Mouse (Mus musculus): ENCODE measurements around the gene Prkaca.
A peak's percentile ranks its signal among the peaks of the same experiment; 100 is the strongest.
"Not testable (repeated sequence)": the region's sequence is repeated elsewhere in the genome, so short reads cannot be mapped to it uniquely, and the experiment has no call there.

Gene Prkaca

DNA sequence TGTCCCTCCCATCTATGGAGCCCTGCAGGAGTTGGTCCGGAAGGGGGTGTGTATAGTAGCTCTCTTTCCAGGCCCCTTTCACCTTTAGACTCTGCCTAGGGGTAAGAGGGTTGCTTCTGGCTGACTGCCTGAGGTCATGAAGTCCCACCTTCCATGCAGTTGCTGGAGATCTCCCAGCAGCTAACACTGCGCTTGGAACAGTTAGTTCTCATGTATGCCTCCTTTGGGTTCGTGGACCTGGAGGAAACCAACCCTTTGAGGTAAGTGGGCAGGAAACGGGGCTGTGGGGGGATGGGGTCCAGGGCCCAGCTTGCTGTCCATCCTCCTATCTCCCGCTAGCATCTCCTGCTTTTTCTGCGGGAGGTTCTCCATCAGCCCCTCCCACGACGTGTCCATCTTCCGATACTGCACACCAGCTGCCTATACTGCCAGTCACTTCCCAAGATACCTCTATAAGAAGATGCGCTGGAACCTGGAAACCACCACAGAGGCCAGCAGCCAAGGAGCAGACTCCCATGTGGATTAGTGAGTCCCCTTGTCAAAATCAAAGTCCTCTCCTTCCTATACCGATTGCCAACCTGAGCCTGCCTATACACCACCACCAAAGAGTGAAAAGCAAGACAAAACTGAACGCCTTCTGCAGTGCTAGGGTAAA is 30.3 kb downstream of the Prkaca start:
- DNase-seq (ENCODE audit: low spot score) = no peak

DNA sequence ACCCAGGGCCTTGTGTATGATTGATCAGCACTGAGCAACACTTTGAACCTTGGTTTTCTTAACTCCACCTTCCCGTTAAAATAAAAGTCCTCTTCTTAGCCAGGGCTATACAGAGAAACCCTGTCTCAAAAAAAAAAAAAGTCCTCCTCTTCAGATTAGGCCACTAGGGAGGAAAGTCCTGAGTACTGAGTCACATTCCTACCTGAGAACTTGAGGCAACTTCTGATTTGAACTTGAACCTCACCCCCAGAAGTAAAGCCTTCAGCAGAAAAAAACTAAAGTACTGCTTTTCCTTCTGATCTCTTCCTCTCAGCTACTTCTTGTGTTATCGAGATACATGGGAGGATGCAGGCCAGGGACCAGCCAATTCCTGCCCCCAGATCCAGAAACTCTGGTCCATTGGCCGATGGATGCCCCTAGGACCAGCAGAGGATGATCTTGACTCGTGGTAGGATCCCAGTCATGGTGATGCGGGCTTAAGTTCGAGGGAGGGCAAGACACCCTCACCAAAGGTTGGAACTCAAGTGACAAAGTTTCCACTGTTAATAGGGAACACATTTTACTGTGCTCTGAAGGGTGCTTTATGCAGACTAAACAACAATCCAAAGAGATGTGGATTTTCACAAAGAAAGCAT is 30.9 kb downstream of the Prkaca start:
- no peak for DNase-seq (ENCODE audit: low spot score)

DNA sequence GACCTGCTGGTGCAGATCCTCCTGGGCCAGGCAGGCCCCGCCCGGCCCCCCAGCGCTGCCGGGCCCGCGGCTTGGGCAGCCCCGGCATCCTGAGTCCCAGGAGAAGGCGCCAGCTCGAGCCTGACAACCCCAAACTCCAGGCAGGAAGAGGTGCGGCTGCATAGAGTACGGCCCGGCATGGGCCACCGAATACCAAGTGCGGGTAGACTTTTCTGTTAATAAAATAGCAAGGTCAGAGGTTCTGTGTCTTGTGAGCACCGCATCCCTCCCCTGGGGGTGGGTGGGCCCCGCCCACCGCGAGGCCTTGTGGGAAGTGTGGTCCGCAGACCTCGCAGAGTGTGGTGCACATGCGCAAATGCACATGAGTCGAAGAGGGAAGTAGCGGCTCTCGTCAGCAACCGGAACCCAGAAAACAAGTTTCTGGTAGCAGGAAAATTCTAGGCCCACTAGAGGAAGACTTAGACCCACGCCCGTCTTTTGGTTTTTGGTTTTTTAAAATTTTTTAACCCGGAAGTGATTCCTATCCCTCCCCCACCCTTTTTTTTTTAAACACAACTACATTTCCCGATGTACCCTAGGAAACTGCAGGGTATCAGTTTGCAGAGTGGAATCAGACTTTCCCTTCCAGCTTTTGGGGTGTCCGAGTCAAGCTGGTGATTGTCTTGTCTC is 31.9 kb downstream of the Prkaca start:
- DNase-seq (ENCODE audit: low spot score) = peak; percentile 93

DNA sequence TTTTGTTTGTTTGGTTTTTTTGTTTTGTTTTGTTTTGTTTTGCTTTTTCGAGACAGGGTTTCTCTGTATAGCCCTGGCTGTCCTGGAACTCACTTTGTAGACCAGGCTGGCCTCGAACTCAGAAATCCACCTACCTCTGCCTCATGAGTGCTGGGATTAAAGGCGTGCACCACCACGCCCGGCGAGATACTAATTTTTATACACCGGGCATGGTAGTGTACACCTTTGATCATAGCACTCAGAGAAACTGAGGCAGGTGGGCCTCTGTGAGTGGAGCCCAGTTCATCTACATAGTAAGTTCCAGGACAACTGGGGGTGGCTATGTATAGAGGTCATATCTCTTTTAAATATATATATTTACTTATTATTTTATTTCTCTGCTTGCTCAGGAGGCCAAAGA is 32.7 kb downstream of the Prkaca start:
- not testable (repeated sequence) for DNase-seq (ENCODE audit: low spot score)

DNA sequence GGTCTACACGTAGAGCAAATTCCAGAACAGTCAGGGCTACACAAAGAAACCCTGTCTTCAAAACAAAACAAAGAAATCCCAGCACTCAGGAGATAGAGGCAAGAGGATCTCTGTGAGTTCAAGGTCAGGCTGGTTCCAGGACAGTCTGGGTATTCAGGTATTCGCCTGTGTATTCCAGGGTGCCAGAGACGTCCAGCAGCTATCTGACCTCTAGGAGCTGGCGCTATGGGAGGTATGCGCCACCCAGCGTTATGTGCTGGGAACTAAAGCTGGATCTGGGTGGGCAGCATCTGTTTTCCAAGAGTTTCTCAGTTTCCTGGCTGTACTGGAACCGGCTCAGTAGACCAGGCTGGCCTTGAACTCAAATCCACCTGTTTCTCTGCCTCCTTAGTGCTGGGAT is 35.6 kb downstream of the Prkaca start:
- DNase-seq (ENCODE audit: low spot score) = no peak

DNA sequence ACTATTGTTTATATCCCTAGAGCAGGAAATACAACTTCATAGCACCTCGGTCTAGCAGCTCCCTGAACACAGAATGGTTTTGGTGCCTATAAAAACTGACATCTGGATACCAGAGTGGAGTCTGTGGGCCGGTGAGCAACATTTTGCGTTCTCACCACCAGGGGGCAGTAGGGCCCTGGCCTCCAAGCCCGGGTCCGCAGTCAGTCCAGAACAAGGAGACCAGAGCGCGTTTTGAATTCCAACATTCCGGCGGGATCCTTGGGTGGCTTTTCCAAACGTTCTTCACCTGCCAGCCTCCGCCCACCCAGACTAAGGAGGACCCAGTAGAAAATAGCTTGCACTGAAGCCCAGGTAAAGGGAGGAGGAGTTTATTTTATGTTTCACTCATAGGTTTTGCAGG is 37.1 kb downstream of the Prkaca start:
- DNase-seq (ENCODE audit: low spot score) = peak; percentile 84

DNA sequence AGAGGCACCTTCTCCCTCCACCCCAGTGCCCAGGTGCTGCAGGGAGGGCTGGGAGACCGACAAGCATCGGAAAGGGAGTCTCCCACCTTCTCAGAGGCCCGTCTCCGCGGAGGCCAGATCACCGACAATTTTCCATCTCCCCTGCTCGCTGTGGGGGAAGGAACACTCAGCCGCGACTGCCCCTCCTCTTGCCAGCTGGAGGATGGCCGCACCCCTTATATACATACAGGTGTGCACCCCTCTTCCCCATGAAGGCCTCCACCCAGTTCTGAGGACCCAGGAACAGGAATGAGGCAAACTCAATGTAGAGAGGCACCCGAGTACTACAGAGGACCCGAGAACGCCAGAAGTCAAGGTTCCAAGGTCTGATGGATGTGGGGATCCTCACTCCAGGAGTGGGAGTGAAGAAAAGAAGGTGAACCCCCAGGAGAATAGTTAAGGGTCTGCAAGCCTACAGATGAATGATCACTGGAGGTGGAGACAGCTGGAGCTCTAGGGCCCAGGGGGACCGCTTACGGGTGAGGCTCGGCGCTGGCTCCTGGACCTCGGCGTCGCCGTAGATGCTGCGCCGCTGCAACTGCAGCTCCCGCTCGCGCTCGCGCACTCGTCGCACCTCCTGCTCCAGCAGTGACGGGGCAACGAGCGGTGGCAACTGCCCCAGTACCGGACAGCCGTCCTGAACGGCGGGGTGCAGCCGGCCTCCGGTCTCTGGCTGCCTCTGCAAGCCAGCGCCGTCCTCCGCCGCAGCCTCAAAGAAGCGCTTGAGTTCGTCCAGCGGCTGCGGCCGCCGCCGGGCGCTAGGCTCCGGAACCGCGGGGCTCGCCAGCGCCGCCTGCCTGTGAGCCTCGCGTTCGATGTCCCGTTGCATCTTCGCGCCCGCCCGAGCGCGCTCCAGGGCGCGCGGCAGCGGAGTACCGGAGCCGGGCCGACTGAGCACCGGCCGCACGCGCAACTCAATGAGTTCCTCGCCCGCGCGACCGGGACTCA is 38.1 kb downstream of the Prkaca start:
- DNase-seq (ENCODE audit: low spot score) = peak; percentile 82

DNA sequence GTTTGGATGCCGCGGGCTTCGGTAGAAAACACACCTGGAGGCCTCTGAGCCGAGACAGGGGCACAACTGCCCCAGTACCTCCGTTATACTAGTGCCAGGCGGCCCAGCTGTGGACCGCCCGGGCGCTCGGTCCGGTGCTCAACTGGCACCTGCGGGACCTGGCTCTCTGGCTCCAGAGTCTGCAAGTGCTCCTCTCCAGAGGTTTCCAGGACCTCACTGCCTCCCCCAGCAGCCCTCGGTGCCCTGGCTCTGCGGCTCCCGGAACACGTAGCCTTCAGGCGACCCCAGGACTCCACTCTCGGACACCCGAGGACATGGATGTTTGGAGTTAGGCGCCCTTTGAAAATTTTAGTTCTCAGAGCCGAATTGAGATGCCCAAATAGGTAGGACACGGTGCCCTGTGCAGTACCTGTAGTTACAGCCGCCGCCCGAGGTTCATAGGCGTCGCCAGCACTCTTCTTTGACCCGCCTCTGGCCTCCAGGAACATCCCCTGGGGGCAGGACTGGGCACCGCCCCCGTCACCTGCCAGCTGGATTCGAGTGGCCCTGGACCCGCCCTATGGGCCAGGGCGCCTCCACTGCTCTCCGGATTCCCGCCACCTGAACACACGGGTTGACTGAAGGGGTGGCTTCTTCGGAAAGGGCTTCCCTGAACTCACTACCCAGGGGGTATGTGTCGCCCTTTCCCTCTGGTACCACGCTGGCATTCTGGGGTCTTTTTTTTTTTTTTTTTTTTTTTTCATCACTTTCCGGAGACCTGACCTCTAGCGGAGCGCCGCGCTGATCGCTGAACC is 39.1 kb downstream of the Prkaca start, which contains the start of gene 2210011C24Rik:
Gene 2210011C24Rik, minus strand, starts transcription at position 467 of the 794 bp plus-strand sequence.
- DNase-seq (ENCODE audit: low spot score) = no peak

DNA sequence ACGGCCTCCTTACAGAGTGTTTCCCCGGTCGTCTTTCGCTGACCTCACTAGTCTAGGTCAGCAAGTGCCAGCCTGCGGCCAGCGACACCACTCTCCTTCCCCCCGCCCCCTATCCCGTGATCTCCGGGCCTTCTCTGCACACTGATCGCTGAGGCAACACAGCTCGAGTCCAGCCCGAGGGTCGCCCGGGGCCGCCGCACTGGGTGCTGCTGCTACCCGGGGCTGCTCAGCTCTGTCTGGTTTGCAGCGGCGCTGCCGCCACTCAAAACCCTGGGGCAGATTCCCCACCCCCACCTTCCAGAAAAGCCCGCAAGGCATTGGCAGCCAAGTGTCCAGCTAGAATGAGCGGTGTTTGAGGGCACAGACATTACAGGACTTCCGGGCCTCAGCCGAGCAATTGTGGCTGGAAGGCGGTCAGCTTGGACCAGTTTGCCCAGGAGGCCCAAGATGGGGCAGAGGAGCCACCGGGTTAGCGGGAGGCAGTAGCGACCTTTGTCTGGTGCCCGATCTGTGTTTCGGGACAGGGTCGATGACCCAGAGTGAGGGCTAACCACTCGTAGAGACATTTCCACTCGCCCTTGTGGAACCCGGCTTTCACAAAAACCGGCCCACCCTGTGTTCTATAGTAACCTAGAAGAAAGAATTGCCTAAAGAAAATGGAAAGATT is 39.8 kb downstream of the Prkaca start:
- no peak for DNase-seq (ENCODE audit: low spot score)

DNA sequence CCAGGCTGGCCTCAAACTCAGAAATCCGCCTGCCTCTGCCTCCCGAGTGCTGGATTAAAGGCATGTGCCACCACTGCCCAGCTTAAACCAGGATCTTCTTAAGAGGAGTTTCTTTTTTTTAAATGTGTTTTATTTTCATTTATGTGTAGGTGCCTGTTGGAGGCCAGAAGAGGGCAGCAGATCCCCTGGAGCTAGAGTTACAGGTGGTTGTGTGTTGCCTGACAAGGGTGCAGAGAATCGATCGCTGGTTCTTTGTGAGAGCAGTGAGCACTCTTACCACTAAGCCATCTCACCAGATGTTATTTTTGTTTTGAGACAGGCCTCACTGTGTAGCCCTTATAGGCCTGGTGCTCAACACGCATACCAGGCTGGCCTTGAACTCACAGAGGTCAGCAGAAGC is 43.0 kb downstream of the Prkaca start:
- DNase-seq (ENCODE audit: low spot score) = no peak

DNA sequence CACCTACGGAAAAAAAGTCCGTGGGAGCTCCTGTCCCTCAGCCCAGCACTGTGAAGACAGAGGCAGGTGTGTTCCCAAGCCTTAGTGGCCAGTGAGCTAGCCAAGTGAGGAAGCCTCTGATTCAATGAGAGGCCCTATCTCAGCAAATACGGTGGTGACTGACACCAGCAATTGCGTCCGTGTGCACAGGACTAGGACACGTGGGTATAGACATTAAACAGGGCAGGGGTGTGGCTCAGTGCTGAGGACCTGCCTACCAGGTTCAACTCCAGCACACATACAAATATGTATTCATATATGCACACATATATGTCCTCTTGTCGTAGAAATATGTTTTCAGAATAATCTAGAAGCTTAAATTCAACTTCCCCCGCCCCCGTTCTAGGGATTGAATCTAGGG is 46.9 kb downstream of the Prkaca start:
- DNase-seq (ENCODE audit: low spot score) = no peak

DNA sequence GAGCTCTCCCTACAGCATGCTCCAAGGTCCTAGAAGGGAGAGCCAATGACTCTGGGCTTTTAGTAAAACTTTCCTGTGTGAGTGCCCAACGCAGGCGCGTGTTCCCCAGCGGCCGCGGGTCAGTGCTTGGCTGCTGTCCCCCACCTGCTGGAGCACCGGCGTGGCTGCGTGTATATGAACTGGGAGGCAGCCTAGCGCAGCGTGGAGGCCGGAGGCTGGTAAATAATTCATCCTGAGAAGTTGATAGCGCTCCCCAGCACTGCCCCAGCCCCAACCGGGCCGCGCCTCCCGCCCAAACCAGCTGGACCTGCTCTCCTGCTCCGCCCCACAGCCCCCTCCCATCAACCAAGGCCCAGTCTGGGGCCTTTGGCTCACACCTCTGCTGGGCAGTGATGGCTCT is 48.3 kb downstream of the Prkaca start, which contains the start of gene Palm3:
Gene Palm3, plus strand, starts transcription at position 376 of the 400 bp plus-strand sequence.
- DNase-seq (ENCODE audit: low spot score) = no peak

DNA sequence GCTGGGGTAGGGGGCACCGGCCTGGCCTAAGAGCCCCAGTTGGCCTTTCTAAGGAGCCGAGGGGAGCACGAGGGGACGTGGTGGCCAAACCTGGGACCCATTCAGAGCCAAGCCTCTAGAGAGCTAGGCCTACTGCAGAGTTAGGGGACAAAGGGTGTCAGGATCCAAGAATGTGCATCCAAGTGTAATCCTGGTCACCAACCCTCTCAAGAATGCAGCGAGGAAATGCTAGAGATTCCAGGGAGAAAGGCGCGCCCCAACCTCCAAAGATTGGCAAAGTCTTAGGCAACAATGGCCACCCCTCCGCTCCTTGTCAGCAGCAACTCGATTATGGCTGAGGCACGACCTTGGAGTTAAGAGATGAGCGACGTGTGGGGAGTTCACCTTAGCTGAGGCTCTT is 48.8 kb downstream of the Prkaca start:
- no peak for DNase-seq (ENCODE audit: low spot score)

DNA sequence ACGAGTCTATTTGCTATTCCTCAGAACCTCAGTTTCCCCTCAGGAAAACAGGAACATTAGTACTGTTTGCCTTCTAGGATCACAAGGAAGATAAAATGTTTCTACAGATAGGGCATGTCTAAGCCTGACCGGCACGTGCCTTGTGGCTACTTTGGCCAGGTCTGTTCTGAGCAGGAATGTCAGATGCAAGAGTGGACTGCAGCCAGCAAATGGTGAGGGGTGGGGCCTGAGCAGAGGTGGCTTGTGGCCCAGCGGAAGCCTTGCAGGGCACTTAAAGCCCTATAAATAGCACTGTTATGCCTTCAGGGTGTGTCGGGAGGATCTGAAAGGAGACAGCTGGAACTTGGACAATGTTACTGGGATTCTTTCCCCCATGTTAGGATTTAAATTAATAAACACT is 50.3 kb downstream of the Prkaca start:
- DNase-seq (ENCODE audit: low spot score) = no peak

DNA sequence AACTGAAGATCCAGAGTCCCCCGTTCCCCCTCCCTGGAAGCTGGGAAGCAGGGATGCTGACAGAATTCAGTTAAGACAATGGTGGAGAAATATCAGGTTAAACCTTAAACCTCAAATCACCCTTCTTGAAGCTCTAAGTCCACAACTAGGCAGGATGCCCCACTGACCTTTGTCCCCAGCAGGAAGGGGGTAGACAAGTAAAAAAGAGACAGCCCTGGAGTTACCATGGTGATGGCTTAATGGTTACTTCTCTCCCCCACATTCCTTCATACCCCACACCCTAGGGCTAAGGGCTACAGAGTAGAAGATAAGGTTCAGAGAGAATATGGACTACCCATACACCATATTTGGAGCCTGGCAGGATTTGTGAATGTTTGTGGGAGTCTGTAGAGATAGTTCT is 50.8 kb downstream of the Prkaca start:
- no peak for DNase-seq (ENCODE audit: low spot score)

DNA sequence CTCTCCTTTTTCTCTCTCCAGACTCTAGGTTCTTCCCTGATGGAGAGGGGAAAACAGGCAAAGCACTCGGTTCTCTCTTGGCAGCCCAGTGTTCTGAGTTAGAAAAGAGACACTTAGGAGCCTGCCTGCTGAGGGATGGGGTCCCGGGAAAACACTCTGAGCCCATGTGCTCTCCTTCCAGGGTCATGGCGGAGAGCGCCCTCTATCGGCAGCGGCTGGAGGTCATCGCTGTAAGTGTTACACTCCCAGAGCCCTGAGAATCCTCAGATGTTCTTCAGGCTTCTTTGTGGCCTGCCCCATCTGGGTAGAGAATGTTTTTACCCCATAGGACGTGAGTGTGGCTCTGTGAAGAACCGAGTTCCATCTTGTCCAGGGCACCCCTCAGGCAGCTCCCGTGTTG is 51.4 kb downstream of the Prkaca start:
- DNase-seq (ENCODE audit: low spot score) = peak; percentile 62

DNA sequence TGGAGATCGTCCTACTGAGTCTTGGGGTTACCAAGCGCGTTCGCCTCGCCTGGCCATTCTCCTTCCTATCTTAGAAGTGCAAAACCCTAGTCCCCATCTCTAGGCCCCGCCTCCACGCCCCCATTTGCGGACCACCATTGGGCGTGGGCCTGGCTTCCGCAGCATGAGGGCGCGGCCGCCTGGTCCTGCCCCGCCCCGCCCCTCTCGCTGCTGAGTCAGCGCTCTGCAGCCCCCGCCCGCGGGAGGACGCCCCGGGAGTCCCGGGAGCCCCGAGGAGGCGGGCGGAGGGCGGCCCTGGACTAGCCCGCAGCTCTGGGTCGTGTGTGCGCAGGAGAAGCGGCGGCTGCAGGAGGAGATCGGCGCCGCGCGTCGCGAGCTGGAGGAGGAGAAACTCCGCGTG is 53.1 kb downstream of the Prkaca start:
- DNase-seq (ENCODE audit: low spot score) = peak; percentile 57

DNA sequence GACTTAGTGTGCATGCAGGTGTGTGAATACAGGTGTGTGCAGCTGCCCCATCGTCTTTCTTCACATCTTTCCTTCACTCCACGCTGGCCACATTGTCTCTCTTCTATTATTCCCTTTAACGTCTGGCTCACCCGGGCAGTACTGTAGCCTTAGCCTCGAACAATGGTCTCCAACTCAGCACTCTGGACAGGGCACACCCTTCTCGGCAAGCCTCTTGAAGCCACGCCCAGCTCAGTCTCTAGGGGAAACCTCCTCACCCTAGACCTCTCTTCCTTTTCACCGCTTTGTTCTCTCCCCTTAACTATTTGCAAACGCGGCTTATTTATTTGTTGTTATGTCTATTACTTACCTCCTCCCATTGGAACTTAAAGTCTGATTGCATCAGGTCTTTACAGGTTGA is 54.7 kb downstream of the Prkaca start:
- DNase-seq (ENCODE audit: low spot score) = no peak

DNA sequence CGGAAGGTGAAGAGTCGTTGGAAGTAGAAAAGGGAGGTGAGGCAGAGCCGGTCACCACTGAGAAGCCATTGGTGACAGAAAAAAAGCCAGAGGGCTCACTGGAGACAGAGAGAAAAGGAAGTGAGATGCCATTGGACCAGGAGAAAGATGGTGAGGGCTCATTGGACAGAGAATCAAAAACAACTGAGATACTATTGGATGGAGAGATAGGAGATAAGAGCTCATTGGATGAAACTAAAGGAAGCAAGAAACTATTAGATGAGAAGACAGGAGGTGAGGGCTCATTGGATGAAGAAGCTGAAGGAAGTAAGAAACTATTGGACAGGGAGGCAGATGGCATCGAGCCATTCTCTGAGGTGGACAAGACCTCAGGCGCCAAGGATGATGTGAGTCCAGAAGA is 56.5 kb downstream of the Prkaca start:
- DNase-seq (ENCODE audit: low spot score) = no peak

DNA sequence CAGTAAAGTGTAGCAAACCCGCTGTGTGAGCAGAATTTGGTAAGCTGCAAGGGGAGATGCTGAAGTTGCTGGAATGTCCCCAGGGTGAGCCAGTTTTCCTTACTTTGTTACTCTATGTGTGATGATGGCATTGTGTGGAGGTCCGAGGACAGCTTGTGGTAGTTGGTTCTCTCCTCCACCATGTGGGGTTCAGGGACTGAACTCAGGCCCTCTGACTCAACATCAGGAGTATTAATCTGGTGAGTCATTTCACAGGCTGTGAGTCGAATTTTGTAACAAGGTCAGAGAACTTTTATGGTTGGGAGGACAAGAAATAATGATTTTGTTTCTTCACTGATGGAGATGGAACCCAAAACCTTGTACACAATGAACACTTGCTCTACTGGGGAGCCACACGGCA is 60.0 kb downstream of the Prkaca start:
- DNase-seq (ENCODE audit: low spot score) = no peak

DNA sequence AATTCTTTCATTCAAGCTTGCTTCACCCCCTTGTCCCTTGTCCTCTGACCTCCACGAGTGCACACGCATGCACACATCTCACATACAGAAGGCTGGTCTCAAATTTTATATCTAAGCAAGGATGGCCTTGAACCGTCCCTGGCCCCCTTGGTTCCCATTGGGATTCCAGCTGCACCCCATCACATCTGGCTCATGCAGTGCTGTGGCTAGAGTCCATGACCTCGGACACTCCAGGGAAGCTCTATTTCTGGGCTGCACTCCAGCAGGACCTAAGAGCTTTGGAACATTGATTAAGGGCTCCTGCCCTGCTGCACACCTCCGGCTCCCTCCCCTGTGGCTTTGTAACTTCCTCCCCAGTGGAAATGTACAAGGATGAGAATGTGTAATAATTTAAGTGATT is 65.2 kb downstream of the Prkaca start:
- DNase-seq (ENCODE audit: low spot score) = peak; percentile 31

Data from ovary, postnatal 36 days (tissue).